Mouse (Mus musculus) spleen, postnatal 10 days (tissue): ENCODE data around the gene Tuba8.

ENCODE experiments used
- DNase-seq, 2 experiments: peaks; one replicate each; pipeline ENCODE4 v3.0.0; 2021 to 2022; ENCODE audit warnings: low spot score in 2 of 2

The Tuba8 gene

DNA sequence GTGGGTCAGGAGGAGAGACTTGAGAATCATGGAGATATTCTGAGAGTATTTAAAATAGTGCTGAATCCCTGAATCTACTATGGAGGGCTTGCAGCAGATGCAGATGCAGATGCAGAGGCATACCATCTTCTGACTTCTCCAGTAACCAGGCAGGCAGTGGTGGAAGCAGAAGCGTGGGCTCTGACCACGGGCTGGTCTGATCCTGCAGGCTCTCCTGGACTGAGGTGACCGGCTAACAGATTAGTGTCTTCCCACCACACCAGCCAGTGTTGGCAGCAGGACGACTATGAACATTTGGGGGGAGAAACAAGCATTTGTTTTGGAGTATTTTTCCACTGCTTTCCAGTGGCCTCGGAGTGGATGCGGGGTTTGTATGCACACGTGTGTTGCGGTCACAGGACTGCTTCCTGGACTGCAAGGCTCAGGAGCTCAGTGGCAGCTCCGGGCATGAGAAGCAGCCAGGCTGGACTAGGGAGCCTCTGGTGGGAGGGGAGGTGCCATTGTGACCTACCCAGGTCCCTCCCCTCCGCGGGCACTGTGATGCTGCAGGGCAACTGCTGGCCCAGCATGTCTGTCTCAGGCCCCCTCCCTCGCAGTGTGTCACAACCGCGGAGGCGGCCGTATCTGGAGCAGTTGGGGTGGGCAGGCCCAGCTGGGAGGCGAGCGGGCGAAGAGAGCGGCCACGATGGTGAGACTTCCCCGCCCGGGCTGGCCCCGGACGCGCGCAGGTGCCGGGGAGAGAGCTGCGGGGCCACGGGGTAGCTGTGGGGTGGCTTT lies at the start of gene Tuba8:
Tuba8 (plus strand) TSS at position 548 of the 777 bp plus-strand sequence.
- DNase-seq = peak; percentile 20 to 51

DNA sequence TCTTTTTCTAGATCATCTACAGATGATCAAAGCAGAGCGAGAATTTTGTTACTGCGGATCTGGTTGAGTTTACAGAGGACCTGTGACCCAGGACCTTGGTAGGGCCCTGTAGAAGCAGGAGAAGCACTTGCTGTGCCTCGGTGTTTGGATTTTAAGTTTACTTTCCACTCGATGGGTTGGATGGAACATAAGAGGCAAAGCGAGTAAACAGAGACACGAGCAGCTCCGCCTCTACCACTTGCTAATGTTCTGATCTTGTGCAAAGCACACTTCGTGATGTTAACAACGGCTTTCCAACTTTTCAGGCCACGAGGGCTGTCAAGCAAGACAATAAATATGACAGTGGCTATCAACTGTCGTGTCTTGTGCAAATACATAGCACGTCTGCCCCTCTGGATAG lies 47.9 kb upstream of the Tuba8 start:
- no peak for DNase-seq

DNA sequence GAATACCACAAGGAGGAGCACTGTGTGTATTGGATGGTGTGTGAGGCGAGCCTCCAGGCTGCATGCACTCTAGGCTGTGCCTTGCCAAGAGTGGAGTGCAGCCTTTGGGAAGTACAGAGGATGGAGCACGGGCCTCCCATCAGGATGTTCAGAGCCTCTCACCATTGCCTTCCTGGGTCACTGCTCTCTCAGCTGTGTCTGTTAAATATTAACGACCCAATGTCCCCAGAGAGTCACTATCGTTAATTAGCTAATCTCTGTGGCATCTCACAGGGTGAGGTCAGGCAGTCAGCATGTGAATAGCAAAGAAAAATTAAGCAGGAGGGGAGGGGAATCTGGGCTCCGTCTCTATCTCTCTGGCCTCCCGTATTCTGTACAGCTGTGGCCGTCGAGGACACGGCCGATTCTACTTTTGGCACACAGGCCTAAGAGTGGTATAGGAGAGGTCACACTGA lies 44.4 kb upstream of the Tuba8 start:
- DNase-seq = no peak

DNA sequence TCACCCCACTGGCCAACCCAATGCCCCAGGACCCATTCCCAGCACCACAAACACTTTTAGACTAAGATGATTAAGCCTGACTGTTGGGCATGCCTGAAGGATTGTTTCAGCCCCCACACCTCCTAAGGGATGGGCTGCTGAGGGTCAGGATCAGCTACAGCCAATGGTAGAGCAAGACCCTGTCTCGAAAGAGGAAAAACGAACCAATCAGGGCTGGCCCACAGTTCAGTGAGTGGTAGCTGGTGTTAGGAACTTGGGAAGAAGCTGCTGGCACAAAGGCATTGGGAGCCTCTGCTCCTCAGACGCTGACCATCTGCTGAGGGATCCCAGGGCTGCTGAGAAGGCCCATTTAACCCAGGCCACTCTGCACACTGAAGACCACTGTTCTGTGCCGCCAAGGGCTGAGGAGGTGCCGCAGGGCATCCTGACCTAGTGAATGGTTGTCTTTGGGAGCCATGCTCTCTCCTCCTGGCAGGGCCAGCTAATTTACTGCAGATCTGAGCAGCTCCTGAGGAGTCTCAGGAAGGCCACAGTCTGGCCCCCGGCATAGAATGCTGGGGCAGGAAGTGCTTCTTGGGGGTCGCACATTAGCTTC lies 43.0 kb upstream of the Tuba8 start:
- no peak for DNase-seq

DNA sequence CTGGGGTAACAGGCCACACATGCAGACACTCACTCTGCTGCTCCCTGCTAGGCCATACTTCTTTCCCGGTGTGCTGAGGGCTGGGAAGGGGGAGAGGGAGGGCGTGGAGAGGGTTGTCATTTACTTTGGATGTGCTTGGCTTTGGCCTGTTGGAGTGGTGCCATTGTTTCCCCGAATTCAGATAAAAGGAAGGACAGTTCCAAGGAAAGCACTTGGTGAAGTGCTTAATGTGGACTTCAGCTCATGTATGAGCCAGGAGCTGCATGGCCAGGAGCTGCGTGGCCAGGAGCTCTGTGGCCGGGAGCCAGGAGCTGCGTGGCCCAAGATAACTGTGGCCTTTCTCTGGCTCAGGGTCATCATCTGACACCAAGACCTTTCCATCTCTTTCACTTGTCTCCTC lies 39.4 kb upstream of the Tuba8 start:
- no peak for DNase-seq

DNA sequence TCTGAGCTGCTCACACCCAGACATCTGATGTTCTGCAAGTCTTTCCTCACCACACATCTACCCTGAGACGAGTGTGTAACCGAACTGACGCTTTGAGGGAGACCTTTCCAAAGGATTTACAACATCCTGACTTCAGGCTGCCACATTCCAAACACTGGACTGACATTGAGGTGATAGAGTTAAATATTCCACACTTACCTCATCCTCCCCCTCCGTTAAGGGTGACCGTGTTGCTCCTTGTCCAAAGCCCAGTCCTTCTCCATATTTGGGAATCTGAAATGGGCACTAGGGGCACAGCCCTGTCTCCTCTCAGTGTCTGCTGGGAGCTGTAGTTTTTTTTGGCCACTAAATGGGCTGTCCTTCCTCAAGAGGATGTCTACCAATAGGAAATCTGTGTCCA lies 37.0 kb upstream of the Tuba8 start:
- DNase-seq = no peak

DNA sequence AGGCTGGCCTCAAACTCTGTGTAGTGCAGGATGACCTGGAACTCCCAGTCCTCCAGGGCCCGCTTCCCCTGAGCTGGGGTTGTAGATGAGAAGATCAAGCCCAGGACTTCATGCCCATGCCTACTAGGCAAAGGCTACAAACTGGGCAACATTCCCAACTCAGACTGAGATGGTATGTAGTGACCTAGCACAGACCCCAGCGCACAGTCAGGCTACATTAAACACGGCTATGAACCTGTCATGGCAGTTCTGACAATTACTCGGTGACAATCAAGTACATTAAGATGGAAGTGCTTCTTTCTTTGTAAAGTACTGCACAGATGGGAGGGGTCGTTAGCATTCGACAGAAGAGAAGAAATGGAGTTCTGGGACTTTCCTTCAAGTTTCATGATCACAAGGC lies 35.7 kb upstream of the Tuba8 start:
- DNase-seq = no peak

DNA sequence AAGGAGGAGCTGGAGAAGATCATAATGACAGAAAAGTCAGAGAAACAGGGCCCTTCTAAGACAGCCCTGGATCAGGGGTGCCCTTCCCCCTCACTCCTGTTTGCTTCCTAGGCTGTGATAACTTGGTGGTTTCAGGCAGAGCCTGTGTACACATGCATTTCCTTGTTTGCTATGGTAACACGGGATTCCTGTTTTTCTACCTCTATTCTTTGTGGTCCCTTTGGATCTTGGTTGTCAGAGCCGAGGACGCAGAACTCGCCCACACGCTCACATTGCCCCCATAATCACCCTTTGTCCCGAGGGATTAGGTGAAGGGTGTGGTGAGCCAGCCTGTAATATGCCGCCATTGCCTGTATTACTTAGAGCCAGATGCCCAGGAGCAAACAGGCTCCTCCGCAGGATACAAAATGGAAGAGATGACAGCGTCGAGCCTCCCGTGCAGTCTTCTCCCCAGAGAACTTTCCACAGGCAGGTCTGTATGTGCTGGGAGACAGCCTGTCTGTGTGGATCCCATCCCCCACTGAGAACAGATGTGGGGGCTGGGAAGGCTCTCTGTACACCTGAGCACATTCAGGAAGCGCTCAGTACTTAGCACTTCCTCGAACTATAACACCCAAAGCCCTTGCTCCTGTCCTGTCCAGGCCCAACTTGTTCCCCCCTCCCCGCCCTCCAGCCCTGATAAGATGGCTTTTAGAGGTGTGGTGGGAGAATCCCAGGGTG lies 34.3 kb upstream of the Tuba8 start:
- no peak for DNase-seq

DNA sequence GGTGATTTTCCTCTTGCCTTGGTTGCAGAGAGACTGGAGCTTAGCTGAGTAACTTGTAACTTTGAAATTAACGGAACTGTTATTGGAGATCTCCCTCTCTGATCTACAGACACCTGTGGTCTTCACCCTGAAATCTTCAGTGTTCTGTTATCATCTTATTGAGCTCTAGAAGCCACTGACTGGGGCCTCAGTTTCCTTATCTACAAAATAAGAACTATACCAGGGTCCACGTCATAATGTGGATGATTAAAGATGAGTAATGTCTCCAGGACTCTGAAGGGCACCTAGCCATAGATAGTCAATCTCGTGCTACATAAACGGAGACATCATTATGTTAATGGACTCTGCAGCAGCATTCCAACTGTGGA lies 33.8 kb upstream of the Tuba8 start:
- no peak for DNase-seq

DNA sequence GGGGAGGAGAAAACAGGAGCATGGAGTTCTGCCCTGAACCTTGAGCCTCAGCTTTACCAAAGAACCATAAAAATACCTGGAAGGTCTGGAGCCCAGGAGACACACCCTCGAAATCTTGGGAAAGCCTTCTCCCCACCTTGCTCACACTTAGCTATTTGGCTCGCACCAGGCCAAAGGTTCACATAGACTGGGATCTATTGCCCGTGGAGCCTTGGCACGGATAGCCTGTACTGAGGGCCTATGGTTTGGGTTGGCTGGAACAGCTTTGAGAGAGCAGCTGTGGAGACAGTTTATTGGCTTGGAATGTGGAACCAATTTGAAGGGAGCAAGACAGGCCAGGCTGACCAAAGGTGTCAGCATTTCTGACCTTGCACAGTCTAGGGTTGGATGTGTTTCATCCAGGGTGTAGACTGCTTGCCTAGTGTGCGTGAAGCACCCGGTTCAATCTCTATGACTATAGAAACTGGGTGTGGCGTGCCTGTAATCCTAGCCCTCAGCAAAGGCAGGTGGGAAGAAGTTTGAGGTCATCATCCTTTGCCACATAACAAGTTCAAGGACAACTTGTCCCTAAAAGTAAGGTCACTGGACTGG lies 33.3 kb upstream of the Tuba8 start:
- DNase-seq = no peak

DNA sequence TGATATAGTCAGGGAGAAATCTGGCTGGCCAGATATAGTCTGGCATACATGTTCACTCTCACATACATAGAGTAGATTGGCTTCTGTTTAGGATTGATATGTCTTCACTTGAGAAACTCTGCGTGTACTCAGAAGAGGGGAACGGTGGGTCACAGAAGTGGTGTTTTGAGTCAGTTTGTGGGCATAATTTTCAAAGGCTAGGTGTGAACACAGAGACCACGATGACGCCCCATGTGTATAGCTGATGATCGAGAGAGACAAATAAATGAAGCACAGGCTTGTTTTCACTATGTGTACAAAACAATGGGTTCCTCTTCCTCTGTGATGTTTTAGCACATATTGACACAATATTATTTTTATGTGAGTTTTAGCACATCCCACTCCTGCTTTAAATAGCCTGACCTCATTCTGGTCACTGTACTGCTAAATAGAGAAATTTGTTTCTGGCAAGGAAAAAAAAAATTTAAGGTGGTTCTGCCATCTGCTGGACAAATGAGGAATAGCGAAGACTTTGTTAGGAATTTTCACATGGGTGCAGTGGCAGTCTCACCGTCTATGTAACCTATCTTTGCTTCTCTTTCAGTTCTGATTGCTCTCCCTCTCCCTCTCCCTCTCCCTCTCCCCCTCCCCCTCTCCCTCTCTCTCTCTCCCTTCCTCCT lies 31.7 kb upstream of the Tuba8 start:
- peak; percentile 31 to 58 for DNase-seq

DNA sequence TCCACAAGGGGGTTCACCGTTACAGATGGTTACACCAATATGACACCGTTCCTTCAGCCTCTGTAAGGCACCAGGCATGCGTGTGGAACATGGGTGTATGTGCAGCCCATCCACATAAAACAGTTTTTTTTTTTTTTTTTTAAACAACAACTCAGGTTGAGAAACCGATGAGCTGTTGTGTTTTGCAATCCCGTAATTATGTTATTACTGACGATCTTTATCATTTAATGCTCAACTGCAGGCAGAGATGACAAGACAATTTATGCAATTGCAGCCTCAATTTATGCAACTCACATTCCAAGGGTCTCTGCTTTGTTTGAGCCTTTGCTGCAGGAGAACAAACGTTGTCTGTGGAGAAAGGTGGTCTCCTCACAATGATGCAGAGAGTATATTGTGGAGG lies 30.6 kb upstream of the Tuba8 start:
- DNase-seq = no peak

DNA sequence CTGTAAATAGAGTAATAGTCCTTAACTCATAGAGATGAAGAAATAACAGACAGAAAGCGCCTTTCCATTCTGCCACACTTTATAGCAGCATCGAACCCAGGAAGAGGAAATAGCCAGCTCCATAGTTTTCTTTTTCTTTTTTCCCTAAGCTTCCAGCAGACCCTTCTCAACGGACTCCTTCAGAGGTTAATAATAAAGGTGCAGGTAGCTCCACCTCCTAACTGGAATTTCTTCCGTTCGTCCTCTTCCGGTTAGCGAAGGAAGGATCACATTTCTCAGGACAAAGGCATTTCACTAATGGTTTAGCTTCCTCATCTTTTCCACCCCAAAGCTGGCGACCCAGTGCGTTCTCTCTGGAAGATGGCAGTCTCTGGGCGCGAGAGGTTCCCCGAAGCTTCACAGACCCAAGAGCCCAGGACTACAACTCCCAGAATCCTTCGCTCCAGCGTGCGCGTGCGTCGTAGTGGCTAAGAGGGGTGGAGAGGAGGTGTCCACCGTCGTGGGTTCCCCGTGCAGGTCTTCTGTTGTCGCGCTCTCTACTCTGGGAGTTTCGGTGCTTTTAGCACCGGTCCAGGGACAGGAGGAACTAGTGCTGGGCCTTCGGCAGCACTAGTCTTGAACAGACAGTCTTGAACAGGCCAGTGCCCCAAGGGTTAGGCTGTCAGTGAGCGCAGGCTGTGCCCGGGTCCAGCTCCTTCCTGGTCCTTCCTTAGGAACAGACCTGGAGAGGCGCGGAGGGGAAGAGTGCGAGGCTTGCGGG lies 26.9 kb upstream of the Tuba8 start, which contains the start of gene Pex26:
Pex26 (plus strand) TSS at position 254 of the 760 bp plus-strand sequence.
- peak; percentile 91 to 95 for DNase-seq

DNA sequence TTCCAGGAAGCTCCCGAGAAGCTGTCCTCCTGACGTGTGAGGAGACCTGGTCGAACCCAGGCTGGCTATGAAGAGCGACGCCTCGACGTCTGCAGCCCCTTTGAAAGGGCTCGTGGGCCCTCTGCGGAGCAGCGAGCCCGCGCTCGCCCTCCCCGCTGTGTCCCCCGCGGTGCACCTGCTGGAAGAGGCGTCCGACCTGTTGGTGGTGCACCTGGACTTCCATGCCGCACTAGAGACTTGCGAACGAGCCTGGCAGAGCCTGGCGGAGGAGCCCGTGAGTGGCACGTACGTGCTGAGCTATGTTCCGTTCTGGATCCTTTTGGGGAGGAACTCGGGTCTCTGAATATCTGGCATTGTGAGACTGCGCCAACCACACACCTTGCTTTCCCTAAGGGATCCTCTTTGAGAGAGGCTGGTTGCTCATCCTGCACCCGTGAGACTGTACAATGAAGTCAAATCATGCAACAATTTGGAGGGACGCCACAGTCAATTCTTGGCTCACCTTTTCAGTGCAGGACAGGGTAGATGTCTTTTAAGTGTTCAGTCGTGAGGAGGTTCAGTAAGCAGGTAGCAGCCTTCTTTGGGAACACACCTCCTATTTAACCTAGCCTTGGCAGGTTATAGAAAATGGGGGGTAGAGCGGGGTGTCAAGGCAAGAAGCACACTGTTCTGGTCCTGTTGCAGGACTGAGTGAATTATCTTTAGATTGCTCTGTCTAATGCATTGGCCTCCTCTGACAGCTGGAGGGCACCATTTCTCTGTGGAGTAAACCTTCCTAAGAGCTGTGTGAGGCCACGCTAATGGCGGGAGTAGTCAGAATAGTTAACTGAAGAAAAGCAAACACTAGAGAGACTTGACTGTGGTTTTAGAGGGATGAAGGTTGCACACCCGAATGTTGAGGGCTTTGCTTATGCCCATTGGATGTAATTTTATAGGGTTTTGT lies 26.0 kb upstream of the Tuba8 start:
- DNase-seq = peak; percentile 28 to 75

DNA sequence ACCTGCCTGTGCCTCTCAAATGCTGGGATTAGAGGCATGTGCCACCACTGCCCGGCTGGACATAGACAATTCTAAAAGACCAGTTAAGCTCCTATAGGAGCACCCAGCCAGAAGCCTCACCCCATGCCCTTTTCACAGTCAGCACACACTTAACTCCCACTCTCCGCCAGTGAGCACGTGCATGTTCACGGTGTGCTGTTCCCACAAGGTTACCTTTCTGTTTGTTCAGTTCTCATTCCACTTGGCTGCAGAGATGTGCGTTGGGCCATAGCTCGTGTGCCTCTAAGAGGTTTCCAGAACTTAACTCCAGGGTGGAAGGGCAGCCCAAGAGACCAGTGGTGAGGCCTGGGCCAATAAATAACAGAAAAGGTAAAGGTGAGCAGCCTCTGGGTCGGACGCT lies 25.3 kb upstream of the Tuba8 start:
- DNase-seq = no peak

DNA sequence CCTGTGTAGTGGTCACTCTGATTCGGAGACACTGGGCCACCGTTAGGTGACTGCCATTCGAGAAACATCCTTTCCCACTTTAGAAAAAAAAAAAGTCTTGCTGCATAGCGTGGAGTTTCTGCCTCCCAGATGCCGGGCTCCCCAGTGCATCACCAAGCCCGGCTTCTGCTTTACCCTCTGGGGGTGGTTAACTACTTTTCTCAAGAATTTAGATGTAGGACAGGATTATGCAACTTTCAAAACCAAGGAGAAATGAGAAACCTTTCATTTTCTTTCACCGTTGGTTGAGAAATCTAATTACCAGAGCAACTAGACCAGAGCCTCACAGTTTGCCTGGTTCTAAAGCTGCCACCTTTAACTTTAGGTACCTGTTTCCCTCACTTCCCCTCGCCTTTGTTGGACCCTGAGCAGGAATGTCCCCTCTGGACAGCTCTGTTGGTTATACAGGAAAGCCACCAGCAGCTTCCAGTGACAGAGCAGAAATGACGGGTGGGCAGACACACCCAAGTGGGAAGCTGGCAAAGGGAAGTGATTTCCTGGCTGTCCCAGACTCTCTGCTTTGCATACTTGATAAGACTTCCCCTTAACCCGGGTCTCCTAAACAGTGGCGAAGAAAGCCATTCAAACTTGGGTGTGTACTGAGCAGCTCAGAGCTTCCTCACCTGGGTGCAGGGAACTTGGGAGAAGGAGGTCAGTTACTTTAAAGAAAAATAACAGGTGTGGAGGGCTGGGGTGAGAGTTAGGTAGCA lies 19.1 kb upstream of the Tuba8 start:
- DNase-seq = no peak

DNA sequence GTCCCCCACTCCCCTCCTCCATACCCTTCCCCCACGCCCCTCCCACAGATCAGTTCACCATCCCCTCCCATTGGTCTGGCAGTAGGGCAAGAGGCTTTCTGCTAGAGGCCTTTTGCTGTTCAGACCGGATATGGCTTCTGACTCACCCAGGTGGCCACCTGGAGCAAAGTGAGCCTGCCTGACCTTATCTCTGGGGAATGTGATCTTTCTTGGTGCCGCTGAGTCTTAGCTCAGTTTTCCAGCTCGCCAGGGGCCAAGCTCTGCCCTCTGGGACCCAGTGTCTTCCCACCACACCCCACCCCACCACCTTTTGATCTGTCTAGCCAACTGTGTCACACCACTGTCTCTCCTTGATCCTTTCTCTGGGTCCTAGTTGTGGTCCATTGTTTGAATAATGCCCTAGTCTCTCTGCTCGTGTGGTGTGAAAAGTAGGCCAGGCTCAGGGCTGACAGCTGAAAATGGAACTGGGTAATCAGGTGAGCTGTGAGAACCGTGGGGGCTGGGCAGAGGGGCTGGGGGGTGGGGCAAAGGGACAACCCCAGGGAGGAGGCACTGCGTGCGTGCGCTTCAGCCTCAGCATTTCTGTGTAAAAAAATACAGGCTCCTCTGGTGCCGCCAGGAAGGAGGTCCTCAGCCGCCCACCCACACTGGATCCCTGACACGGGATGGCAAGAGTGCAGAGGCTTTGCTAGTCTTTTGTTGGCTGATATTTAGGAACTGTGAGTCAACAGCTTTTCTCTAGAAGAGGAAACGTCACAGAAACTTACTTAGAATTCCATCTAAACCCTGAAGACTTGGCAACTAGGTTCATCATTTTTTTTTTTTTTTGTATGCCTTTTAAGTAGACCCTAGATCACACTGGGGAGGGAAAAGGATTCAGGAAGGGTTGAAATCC lies 16.2 kb upstream of the Tuba8 start:
- no peak for DNase-seq
